Mouse (Mus musculus) forebrain, embryonic 11.5 days (tissue): ENCODE data around the gene Nfatc2. TPM values are rescaled to one million over a fixed set of nuclear protein-coding genes. Genes with fewer than 3 reads are reported as not detected.

Experiments used
- ATAC-seq: fragments of 200-750 bp; cut with Nextera tagmentation; replicated peaks from 2 replicates; pipeline ENCODE4 v1.8.0; 2017; ENCODE audit warnings: moderate TSS enrichment; ENCODE audit not compliant: low FRiP score
- DNase-seq: peaks from one replicate; pipeline ENCODE4 v3.0.0-alpha.2; 2017; ENCODE audit warnings: low spot score
- H3K27ac ChIP-seq: fragments of 300-500 bp; sonication (generic); 2 replicates; pipeline ENCODE4 v1.5.1; 2014; ENCODE audit warnings: low read depth, low read length
- H3K27me3 ChIP-seq: fragments of 300-500 bp; sonication (generic); 2 replicates; pipeline ENCODE4 v1.6.1; 2014; ENCODE audit warnings: mild to moderate bottlenecking, low read length, mixed read lengths; ENCODE audit not compliant: control insufficient read depth, insufficient read depth
- H3K36me3 ChIP-seq: fragments of 300-500 bp; sonication (generic); 2 replicates; pipeline ENCODE4 v1.6.1; 2014; ENCODE audit warnings: mild to moderate bottlenecking, low read length, moderate library complexity, mixed read lengths; ENCODE audit not compliant: control insufficient read depth, insufficient read depth
- H3K4me1 ChIP-seq: fragments of 300-500 bp; sonication (generic); replicated peaks from 2 replicates; pipeline ENCODE4 v1.6.1; 2014; ENCODE audit warnings: low read length, mixed read lengths; ENCODE audit not compliant: control insufficient read depth, insufficient read depth
- H3K4me2 ChIP-seq: fragments of 300-500 bp; sonication (generic); 2 replicates; pipeline ENCODE4 v1.6.1; 2014; ENCODE audit warnings: low read depth, mild to moderate bottlenecking, low read length, moderate library complexity, mixed read lengths; ENCODE audit not compliant: severe bottlenecking
- H3K4me3 ChIP-seq: fragments of 300-500 bp; sonication (generic); 2 replicates; pipeline ENCODE4 v1.5.1; 2014; ENCODE audit warnings: low read depth, low read length
- H3K9ac ChIP-seq: fragments of 300-500 bp; sonication (generic); 2 replicates; pipeline ENCODE4 v1.6.1; 2014; ENCODE audit warnings: low read length
- H3K9me3 ChIP-seq: fragments of 300-500 bp; sonication (generic); 2 replicates; pipeline ENCODE4 v1.6.1; 2016; ENCODE audit warnings: low read length, mixed read lengths; ENCODE audit not compliant: control insufficient read depth
- WGBS: fragments of 180-500 bp; shearing (Covaris S2); extraction: QIAGEN DNeasy Blood & Tissue Kit; methylation state at CpG from one replicate; pipeline ENCODE4 v1.1.7; 2014; 5-methylcytosine and 5-hydroxymethylcytosine counted together
- polyA plus RNA-seq: library from polyadenylated mRNA; unstranded; fragments of >200 nt; fragmentation: Nextera tagmentation; extraction: Ambion mirVana; gene quantifications from 2 replicates; pipeline ENCODE4 v1.2.1, GENCODE M21; 2014

The Nfatc2 gene
- polyA plus RNA-seq, 1 experiment from 2014 or later, result 0.55 TPM

DNA sequence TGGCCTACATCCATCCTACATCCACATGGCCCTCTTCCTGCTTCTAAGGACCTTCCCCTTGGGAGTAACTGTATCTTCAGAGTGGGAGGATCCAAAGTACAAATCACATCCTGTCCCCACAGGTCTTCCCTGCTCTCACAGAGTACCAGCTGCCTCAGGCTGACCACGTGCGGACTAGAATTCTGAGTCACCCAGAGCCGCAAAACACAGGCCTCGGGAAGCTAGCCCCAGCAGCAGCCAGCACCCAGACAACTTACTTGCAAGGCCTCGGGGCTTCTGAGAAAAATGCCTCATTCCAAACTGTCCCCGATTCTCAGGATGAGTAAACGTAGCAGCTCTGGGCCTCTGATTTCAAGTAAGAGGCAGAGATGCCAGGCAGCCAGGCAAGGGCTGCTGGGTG, 109.7 kb downstream of the Nfatc2 start:
- H3K4me3 ChIP-seq, result no peak overlapping the region
- DNase-seq (no peak), ATAC-seq (no peak)
- no peak overlapping the region for H3K4me2 ChIP-seq
- H3K36me3 ChIP-seq, result no peaks in the 10 kb centered on the region
- no peaks in the 10 kb centered on the region for H3K27me3 ChIP-seq
- 85% methylated on average over 7 of the region's 7 CpGs for WGBS
- H3K9ac ChIP-seq, result no peak overlapping the region
- H3K4me1 ChIP-seq, result no peaks in the 10 kb centered on the region
- no peaks in the 10 kb centered on the region for H3K9me3 ChIP-seq
- no peak overlapping the region for H3K27ac ChIP-seq

DNA sequence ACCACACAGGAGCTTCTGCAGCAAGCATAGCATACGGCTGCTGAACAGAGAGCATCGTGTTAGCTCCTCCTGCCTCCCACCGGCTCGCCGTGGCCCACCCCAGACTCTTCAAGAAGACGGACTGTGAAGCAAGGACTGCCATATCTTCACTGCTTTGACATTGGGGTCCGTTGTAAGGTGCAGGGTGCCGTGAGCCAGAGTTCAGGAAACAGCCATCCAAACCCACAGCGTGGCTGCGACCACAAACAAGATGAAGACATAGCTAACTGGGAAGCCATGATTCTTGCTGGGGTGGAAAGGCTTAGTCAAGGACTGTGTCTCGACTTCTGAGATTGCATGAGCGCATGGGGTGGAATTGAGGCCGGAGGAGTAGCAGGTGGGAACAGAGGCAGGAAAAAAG, 111.5 kb downstream of the Nfatc2 start:
- 90% methylated on average over 13 of the region's 13 CpGs for WGBS
- Histone ChIP-seq H3K9ac (no peak overlapping the region), H3K27me3 (no peaks in the 10 kb centered on the region), H3K27ac (no peak overlapping the region), H3K9me3 (no peaks in the 10 kb centered on the region), H3K4me1 (no peaks in the 10 kb centered on the region), H3K36me3 (no peaks in the 10 kb centered on the region), H3K4me3 (no peak overlapping the region), H3K4me2 (no peak overlapping the region)
- DNase-seq, result no peak
- no peak for ATAC-seq

DNA sequence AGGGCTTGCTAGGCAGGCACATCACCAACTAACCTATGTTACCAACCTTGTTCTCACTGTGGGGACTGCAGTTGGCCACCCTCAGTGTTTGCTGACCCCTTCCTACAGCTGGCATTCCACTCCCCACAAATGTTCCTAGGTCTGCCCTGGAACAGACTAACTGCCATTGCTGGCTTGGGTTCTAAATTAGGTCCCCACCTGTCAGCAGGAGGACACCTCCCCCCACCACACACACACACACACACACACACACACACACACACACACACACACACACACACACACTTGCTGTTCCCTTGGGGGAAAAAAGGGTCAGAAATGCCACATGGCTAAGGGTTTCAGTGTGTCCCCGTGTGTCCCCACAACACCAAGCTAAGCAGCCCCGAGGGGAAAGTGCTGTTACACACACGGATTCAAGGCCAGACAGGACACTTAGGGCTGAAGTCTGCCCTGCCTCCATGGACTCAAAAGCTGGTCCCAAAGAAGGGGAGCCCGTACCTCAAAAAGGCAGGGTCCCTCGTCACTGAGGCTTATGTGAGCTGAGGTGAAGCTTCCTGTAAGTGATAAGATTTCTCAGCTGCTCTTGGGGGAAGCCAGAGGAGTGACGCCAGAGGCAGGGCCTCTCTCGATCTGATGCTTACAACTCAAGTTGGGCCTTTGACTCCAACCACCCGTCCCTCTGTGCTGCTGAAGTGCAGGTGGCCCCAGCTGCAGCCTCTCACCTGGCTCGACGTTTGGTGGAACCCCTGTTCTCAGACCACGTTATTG, 113.1 kb downstream of the Nfatc2 start:
- DNase-seq (no peak), ATAC-seq (no peak)
- 84% methylated on average over 11 of the region's 11 CpGs for WGBS
- H3K4me1 ChIP-seq, result no peaks in the 10 kb centered on the region
- no peak overlapping the region for H3K4me2 ChIP-seq
- no peaks in the 10 kb centered on the region for H3K36me3 ChIP-seq
- no peak overlapping the region for H3K9ac ChIP-seq
- H3K27me3 ChIP-seq, result no peaks in the 10 kb centered on the region
- H3K4me3 ChIP-seq, result no peak overlapping the region
- no peak overlapping the region for H3K27ac ChIP-seq
- H3K9me3 ChIP-seq, result no peaks in the 10 kb centered on the region

DNA sequence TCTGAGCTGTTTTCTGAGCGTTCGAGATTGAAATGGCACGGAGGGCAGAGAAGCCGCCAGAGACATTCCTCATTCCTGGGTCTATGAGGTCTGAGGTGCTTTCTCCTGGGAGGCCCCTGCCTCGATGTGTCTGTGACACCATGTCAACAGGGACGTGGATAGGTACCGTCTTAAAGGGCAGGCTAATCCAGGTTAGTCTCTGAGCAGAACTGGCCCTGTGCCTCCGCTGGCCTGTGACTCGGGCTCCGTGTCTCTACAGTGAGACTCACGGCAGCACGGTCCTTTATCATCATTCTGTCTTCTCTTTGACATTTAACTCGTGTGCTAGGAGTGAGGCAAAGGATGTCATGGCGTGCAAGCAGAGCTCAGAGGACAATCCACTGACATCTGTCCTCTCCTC, 120.3 kb downstream of the Nfatc2 start:
- 90% methylated on average over 14 of the region's 14 CpGs for WGBS

DNA sequence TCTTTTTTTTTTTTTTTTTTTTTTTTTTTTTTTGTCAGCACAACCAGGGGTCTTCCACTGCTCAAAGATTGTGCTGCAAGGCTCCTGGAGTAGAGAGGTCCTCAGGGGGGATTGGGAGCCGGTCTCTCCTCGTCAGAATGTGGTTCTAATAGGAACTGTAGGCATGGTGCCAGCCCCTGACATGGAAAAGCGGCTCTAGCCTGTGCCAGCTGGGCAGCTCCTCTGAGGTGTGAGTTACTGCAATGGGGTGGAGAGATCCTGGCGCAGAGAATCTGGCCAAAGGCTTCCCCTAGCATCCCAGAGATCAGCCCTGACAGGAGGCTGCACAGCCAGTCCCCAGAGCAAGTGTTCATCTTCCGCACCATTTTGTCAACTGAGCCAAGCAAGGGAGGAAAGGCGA, 120.8 kb downstream of the Nfatc2 start:
- no peak for ATAC-seq
- no peak for DNase-seq
- Histone ChIP-seq H3K36me3 (no peaks in the 10 kb centered on the region), H3K9me3 (no peaks in the 10 kb centered on the region), H3K4me3 (no peak overlapping the region), H3K27me3 (no peaks in the 10 kb centered on the region), H3K4me1 (no peaks in the 10 kb centered on the region), H3K4me2 (no peak overlapping the region), H3K27ac (no peak overlapping the region), H3K9ac (no peak overlapping the region)
- 89% methylated on average over 6 of the region's 6 CpGs for WGBS

More for the DNA sequence above, 120.3 kb downstream of the Nfatc2 start:
- no peak overlapping the region for H3K4me2 ChIP-seq
- no peaks in the 10 kb centered on the region for H3K36me3 ChIP-seq
- H3K4me3 ChIP-seq, result no peak overlapping the region
- no peak overlapping the region for H3K27ac ChIP-seq
- DNase-seq, result no peak
- no peak overlapping the region for H3K9ac ChIP-seq
- ATAC-seq, result no peak
- H3K4me1 ChIP-seq, result no peaks in the 10 kb centered on the region
- no peaks in the 10 kb centered on the region for H3K9me3 ChIP-seq
- H3K27me3 ChIP-seq, result no peaks in the 10 kb centered on the region

DNA sequence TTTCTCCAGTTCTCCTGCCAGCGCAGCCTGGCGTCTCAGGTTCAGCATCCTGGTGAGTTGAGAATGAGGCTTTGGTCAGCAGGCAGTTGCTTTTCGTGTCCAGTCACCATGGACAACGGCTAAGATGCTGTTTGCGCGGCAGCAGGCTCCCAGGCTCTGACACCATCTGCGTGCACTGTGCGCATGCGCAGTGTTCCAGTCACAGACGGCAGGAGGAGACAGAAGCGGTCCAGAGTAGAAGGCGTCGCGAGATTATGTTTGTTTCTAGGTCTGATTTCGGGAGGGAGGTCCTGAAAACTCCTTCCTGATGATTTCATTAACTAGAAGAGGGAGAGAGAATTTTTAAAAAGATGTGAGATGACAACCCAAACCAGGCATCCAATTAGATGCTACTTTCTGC, 121.5 kb downstream of the Nfatc2 start:
- no peak for DNase-seq
- ATAC-seq, result no peak

DNA sequence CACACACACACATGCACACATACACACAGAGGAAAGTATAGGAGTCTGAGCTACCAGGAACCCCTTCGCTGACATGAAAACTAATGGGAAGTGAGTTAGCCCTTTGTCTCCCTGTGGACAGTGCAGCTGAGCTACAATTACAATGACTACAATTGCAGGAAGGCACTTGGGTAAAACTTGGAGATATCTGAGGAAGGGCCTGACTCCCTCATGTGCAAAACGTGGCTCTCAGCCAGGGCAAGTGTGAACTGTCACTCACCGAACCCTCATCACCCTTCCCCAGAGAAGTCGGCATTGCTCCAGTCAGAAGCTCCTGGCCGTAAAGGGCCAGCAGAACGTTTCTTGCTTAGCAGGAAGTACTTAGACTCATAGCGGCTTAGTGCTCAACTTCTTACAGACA, 123.0 kb downstream of the Nfatc2 start:
- no peaks in the 10 kb centered on the region for H3K27me3 ChIP-seq
- no peak overlapping the region for H3K9ac ChIP-seq
- DNase-seq (no peak), ATAC-seq (no peak)
- H3K36me3 ChIP-seq, result no peaks in the 10 kb centered on the region
- no peaks in the 10 kb centered on the region for H3K9me3 ChIP-seq
- no peak overlapping the region for H3K27ac ChIP-seq
- no peak overlapping the region for H3K4me2 ChIP-seq
- 80% methylated on average over 7 of the region's 7 CpGs for WGBS
- no peaks in the 10 kb centered on the region; the same call in 1 of the 2 replicates for H3K4me1 ChIP-seq
- no peak overlapping the region for H3K4me3 ChIP-seq

More for the DNA sequence above, 121.5 kb downstream of the Nfatc2 start:
- no peaks in the 10 kb centered on the region for H3K4me1 ChIP-seq
- H3K9me3 ChIP-seq, result no peaks in the 10 kb centered on the region
- 90% methylated on average over 15 of the region's 15 CpGs for WGBS
- no peaks in the 10 kb centered on the region for H3K27me3 ChIP-seq
- H3K27ac ChIP-seq, result no peak overlapping the region
- H3K36me3 ChIP-seq, result no peaks in the 10 kb centered on the region
- no peak overlapping the region for H3K9ac ChIP-seq
- no peak overlapping the region for H3K4me2 ChIP-seq
- H3K4me3 ChIP-seq, result no peak overlapping the region

DNA sequence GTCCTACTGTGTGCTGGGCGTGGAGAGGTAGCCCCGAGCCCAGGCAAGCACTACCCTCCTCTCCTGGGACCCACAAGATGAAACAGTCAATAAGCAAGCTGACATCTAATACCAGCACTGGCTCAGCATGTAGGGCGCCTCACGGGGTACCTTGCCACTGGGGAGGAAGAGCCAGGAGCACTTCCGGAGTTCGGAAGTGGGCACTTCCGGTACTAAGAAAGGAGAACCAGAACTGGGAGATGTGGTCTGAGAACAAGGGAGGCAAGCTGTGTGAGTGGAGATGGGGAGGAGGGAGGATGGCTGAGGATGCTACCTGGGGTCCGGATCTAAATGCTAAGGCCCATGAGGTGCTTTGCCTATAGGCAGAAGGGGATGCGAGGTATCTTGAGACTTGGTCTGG, 128.0 kb downstream of the Nfatc2 start:
- Histone ChIP-seq H3K9ac (no peak overlapping the region), H3K27me3 (no peaks in the 10 kb centered on the region), H3K9me3 (no peaks in the 10 kb centered on the region), H3K4me1 (peaks cover 3% of the 10 kb centered on the region; the same call in 1 of the 2 replicates), H3K27ac (no peak overlapping the region), H3K4me3 (no peak overlapping the region), H3K36me3 (no peaks in the 10 kb centered on the region), H3K4me2 (no peak overlapping the region)
- DNase-seq (no peak), ATAC-seq (no peak)
- WGBS, result 61% methylated on average over 9 of the region's 9 CpGs

DNA sequence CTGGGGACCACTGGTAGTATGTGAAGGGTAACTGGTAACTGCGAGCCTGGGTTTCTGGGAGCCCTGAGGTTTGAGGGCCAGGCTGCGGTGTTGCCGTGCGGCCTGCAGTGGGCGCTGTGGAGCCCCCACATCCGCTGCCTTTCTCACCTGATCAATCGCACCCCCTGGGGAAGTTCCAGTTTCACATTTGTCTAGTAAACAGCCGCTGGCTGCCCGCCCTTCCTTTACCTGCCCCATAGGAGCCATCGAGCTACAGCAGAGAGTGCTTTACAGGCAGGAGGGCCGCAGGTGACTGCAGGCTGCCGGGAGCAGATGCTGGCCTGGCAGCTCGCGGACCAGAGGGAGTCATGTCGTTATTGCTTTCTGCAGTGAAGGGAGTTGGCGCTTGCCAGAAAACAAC, 128.6 kb downstream of the Nfatc2 start:
- peak overlapping the region; percentile 62 for H3K4me2 ChIP-seq
- peak; percentile 81 for DNase-seq
- no peak overlapping the region for H3K27ac ChIP-seq
- H3K9ac ChIP-seq, result peak overlapping the region; percentile 61
- 7% methylated on average over 16 of the region's 16 CpGs for WGBS
- peaks cover 3% of the 10 kb centered on the region; the same call in 1 of the 2 replicates for H3K4me1 ChIP-seq
- no peaks in the 10 kb centered on the region for H3K9me3 ChIP-seq
- ATAC-seq, result no peak
- no peaks in the 10 kb centered on the region for H3K36me3 ChIP-seq
- peak overlapping the region; percentile 27 for H3K4me3 ChIP-seq
- H3K27me3 ChIP-seq, result no peaks in the 10 kb centered on the region
